Mouse (Mus musculus): Measurements from ENCODE around the gene Mlkl. TPM values are rescaled to one million over a fixed set of nuclear protein-coding genes. Genes with fewer than 3 reads are reported as not detected.

The Mlkl gene
- polyA plus RNA-seq (2015; fragmentation: Nextera tagmentation; extraction: Ambion mirVana) = 10.0 TPM in 2 replicates

- under 1% methylated on average over 29 of the region's 29 CpGs for WGBS
- ATAC-seq = peak; percentile 57
- H3K27ac ChIP-seq (ENCODE audit: low read depth, low read length) = no peak within 1 kb of the TSS; the same call in 1 of the 2 replicates
Measured at GRCm38 (mm10) chr8:111337890-111338347, at the start of gene Mlkl. Gene Mlkl, minus strand, starts transcription at chr8:111338177.

GRCm38 (mm10) chr8:111385915-111386314 is 47.9 kb upstream of the Mlkl start:
- H3K9me3 ChIP-seq (ENCODE audit: control insufficient read depth) = no peaks in the 10 kb centered on the region
- H3K4me2 ChIP-seq (replicated peaks; ENCODE audit: low read depth) = no peak overlapping the region
- 0 out of 2 replicates have a peak, but pooled peaks cover 2% of the 10 kb centered on the region for H3K4me1 ChIP-seq (replicated peaks; ENCODE audit: control insufficient read depth, insufficient read depth, low read length)
- no peak overlapping the region for H3K4me3 ChIP-seq (ENCODE audit: low read depth, low read length)
- TF ChIP-seq CTCF (IDR thresholded peaks at IDR 0.05; ENCODE audit: low read depth) = no peak
- no peak overlapping the region for H3K27ac ChIP-seq (ENCODE audit: low read depth, low read length)
- H3K36me3 ChIP-seq (ENCODE audit: control insufficient read depth, insufficient read depth) = no peaks in the 10 kb centered on the region
- H3K9ac ChIP-seq (ENCODE audit: low read depth, low read length) = no peak overlapping the region
- ATAC-seq = no peak
- 50% methylated on average over 9 of the region's 9 CpGs for WGBS
- H3K27me3 ChIP-seq (replicated peaks; ENCODE audit: control insufficient read depth, insufficient read depth, low read length) = no peaks in the 10 kb centered on the region; the same call in 1 of the 2 replicates

More at GRCm38 (mm10) chr8:111337890-111338347, at the start of gene Mlkl:
- peak within 1 kb of the TSS; percentile 52 for H3K4me3 ChIP-seq (ENCODE audit: low read depth, low read length)
- no peaks in the 10 kb centered on the region for H3K27me3 ChIP-seq (replicated peaks; ENCODE audit: control insufficient read depth, insufficient read depth, low read length)
- no peaks in the 10 kb centered on the region for H3K36me3 ChIP-seq (ENCODE audit: control insufficient read depth, insufficient read depth)
- peak within 1 kb of the TSS; percentile 87 for H3K4me2 ChIP-seq (replicated peaks; ENCODE audit: low read depth)
- H3K9ac ChIP-seq (ENCODE audit: low read depth, low read length) = peak within 1 kb of the TSS; percentile 37
- no peaks in the 10 kb centered on the region for H3K4me1 ChIP-seq (replicated peaks; ENCODE audit: control insufficient read depth, insufficient read depth, low read length)
- no peaks in the 10 kb centered on the region for H3K9me3 ChIP-seq (ENCODE audit: control insufficient read depth)
- TF ChIP-seq CTCF (IDR thresholded peaks at IDR 0.05; ENCODE audit: low read depth) = no peak

GRCm38 (mm10) chr8:111384628-111385027 is 46.7 kb upstream of the Mlkl start:
- no peak for ATAC-seq
- H3K4me3 ChIP-seq (ENCODE audit: low read depth, low read length) = no peak overlapping the region
- H3K36me3 ChIP-seq (ENCODE audit: control insufficient read depth, insufficient read depth) = no peaks in the 10 kb centered on the region
- no peaks in the 10 kb centered on the region for H3K9me3 ChIP-seq (ENCODE audit: control insufficient read depth)
- 0 out of 2 replicates have a peak, but pooled peaks cover 2% of the 10 kb centered on the region for H3K4me1 ChIP-seq (replicated peaks; ENCODE audit: control insufficient read depth, insufficient read depth, low read length)
- no peak overlapping the region for H3K4me2 ChIP-seq (replicated peaks; ENCODE audit: low read depth)
- no peak overlapping the region for H3K27ac ChIP-seq (ENCODE audit: low read depth, low read length)
- no peak for TF ChIP-seq CTCF (IDR thresholded peaks at IDR 0.05; ENCODE audit: low read depth)
- WGBS = 14% methylated on average over 2 of the region's 2 CpGs
- H3K27me3 ChIP-seq (replicated peaks; ENCODE audit: control insufficient read depth, insufficient read depth, low read length) = no peaks in the 10 kb centered on the region; the same call in 1 of the 2 replicates
- no peak overlapping the region for H3K9ac ChIP-seq (ENCODE audit: low read depth, low read length)

GRCm38 (mm10) chr8:111375192-111375591 is 37.2 kb upstream of the Mlkl start:
- Histone ChIP-seq H3K4me1 (replicated peaks; ENCODE audit: control insufficient read depth, insufficient read depth, low read length) (no peaks in the 10 kb centered on the region), H3K27ac (ENCODE audit: low read depth, low read length) (no peak overlapping the region), H3K9me3 (ENCODE audit: control insufficient read depth) (no peaks in the 10 kb centered on the region), H3K4me3 (ENCODE audit: low read depth, low read length) (no peak overlapping the region), H3K27me3 (replicated peaks; ENCODE audit: control insufficient read depth, insufficient read depth, low read length) (no peaks in the 10 kb centered on the region), H3K4me2 (replicated peaks; ENCODE audit: low read depth) (no peak overlapping the region), H3K36me3 (ENCODE audit: control insufficient read depth, insufficient read depth) (no peaks in the 10 kb centered on the region), H3K9ac (ENCODE audit: low read depth, low read length) (no peak overlapping the region)
- TF ChIP-seq CTCF (IDR thresholded peaks at IDR 0.05; ENCODE audit: low read depth) = no peak
- no peak for ATAC-seq
- WGBS = 63% methylated on average over 6 of the region's 6 CpGs

- no peak overlapping the region for H3K27ac ChIP-seq (ENCODE audit: low read depth, low read length)
- H3K36me3 ChIP-seq (ENCODE audit: control insufficient read depth, insufficient read depth) = no peaks in the 10 kb centered on the region
- no peak overlapping the region for H3K4me2 ChIP-seq (replicated peaks; ENCODE audit: low read depth)
- H3K27me3 ChIP-seq (replicated peaks; ENCODE audit: control insufficient read depth, insufficient read depth, low read length) = no peaks in the 10 kb centered on the region
- H3K9ac ChIP-seq (ENCODE audit: low read depth, low read length) = no peak overlapping the region
- ATAC-seq = no peak
- no peaks in the 10 kb centered on the region for H3K9me3 ChIP-seq (ENCODE audit: control insufficient read depth)
- TF ChIP-seq CTCF (IDR thresholded peaks at IDR 0.05; ENCODE audit: low read depth) = no peak
- WGBS = 77% methylated on average over 9 of the region's 9 CpGs
- H3K4me1 ChIP-seq (replicated peaks; ENCODE audit: control insufficient read depth, insufficient read depth, low read length) = no peaks in the 10 kb centered on the region
- no peak overlapping the region for H3K4me3 ChIP-seq (ENCODE audit: low read depth, low read length)
Measured at GRCm38 (mm10) chr8:111369711-111370110, 31.7 kb upstream of the Mlkl start.

GRCm38 (mm10) chr8:111367350-111367749 is 29.4 kb upstream of the Mlkl start:
- no peak for TF ChIP-seq CTCF (IDR thresholded peaks at IDR 0.05; ENCODE audit: low read depth)
- Histone ChIP-seq H3K4me1 (replicated peaks; ENCODE audit: control insufficient read depth, insufficient read depth, low read length) (no peaks in the 10 kb centered on the region), H3K36me3 (ENCODE audit: control insufficient read depth, insufficient read depth) (no peaks in the 10 kb centered on the region), H3K27ac (ENCODE audit: low read depth, low read length) (no peak overlapping the region), H3K9ac (ENCODE audit: low read depth, low read length) (no peak overlapping the region), H3K4me2 (replicated peaks; ENCODE audit: low read depth) (peak overlapping the region; percentile 61), H3K4me3 (ENCODE audit: low read depth, low read length) (no peak overlapping the region), H3K9me3 (ENCODE audit: control insufficient read depth) (no peaks in the 10 kb centered on the region), H3K27me3 (replicated peaks; ENCODE audit: control insufficient read depth, insufficient read depth, low read length) (no peaks in the 10 kb centered on the region)
- ATAC-seq = no peak
- WGBS = 71% methylated on average over 8 of the region's 8 CpGs

Measured in intestine, postnatal 0 days (tissue).